Mouse (Mus musculus) left cerebral cortex, adult 18-20 months (tissue): ENCODE measurements around the gene Adcy3. TPM values are rescaled to one million over a fixed set of nuclear protein-coding genes. Genes with fewer than 3 reads are reported as not detected.

Experiments
- DNase-seq, 2 experiments: peaks; one replicate each; pipeline ENCODE4 v3.0.0; 2021 to 2022; ENCODE audit warnings: low spot score in 2 of 2, mixed read lengths in 1 of 2
- total RNA-seq, 2 experiments: library from RNA; stranded (reverse); gene quantifications; 2 replicates each; pipeline ENCODE4 v1.2.3; 2021

The Adcy3 gene
- total RNA-seq, 2 experiments from 2014 or later: 53.5 to 55.5 TPM

- DNase-seq: no peak
Observed at GRCm38 (mm10) chr12:4179671-4180233, 46.8 kb downstream of the Adcy3 start.

- no peak for DNase-seq
Observed at GRCm38 (mm10) chr12:4180507-4180906, 47.6 kb downstream of the Adcy3 start.

GRCm38 (mm10) chr12:4184648-4185047, 51.7 kb downstream of the Adcy3 start:
- no peak for DNase-seq

GRCm38 (mm10) chr12:4188171-4189059, 55.5 kb downstream of the Adcy3 start:
- DNase-seq: no peak

- no peak for DNase-seq
Observed at GRCm38 (mm10) chr12:4189060-4189447, 56.2 kb downstream of the Adcy3 start.

GRCm38 (mm10) chr12:4192514-4192913, 59.6 kb downstream of the Adcy3 start:
- no peak for DNase-seq

- DNase-seq: no peak
Observed at GRCm38 (mm10) chr12:4193025-4193740, 60.3 kb downstream of the Adcy3 start.

GRCm38 (mm10) chr12:4194643-4195042, 61.7 kb downstream of the Adcy3 start:
- DNase-seq: peak; percentile 42 to 70

GRCm38 (mm10) chr12:4198702-4199101, 65.8 kb downstream of the Adcy3 start:
- DNase-seq: no peak

GRCm38 (mm10) chr12:4199271-4199670, 66.4 kb downstream of the Adcy3 start:
- no peak for DNase-seq

GRCm38 (mm10) chr12:4201454-4202200, 68.7 kb downstream of the Adcy3 start:
- peak; percentile 68 to 77 for DNase-seq

- no peak for DNase-seq
Observed at GRCm38 (mm10) chr12:4202206-4202605, 69.3 kb downstream of the Adcy3 start.

- no peak for DNase-seq
Observed at GRCm38 (mm10) chr12:4206106-4206505, 73.2 kb downstream of the Adcy3 start.

- DNase-seq: peak; percentile 66 to 75
Observed at GRCm38 (mm10) chr12:4208405-4209133, 75.7 kb downstream of the Adcy3 start.

GRCm38 (mm10) chr12:4209196-4209595, 76.3 kb downstream of the Adcy3 start:
- DNase-seq: no peak

GRCm38 (mm10) chr12:4211174-4211573, 78.3 kb downstream of the Adcy3 start:
- no peak for DNase-seq

GRCm38 (mm10) chr12:4212908-4213307, 80.0 kb downstream of the Adcy3 start:
- no peak for DNase-seq

- DNase-seq: no peak
Observed at GRCm38 (mm10) chr12:4230156-4230555, 97.3 kb downstream of the Adcy3 start.

GRCm38 (mm10) chr12:4232777-4233176, 99.9 kb downstream of the Adcy3 start:
- DNase-seq: no peak
